Mouse (Mus musculus) adrenal gland, postnatal 36 days (tissue): ENCODE data around the gene Babam2. TPM values are rescaled to one million over a fixed set of nuclear protein-coding genes. Genes with fewer than 3 reads are reported as not detected.
"Not testable (repeated sequence)": the region's sequence is repeated elsewhere in the genome, so short reads cannot be mapped to it uniquely, and the experiment has no call there.

Experiments
- DNase-seq, 2 experiments: peaks; one replicate each; pipeline ENCODE4 v3.0.0; 2021; ENCODE audit warnings: mixed read lengths in 1 of 2
- total RNA-seq, 2 experiments: library from RNA; stranded (reverse); gene quantifications; 2 replicates each; pipeline ENCODE4 v1.2.3; 2021

The Babam2 gene
- total RNA-seq, 2 experiments from 2014 or later = 85.1 to 146 TPM

DNA sequence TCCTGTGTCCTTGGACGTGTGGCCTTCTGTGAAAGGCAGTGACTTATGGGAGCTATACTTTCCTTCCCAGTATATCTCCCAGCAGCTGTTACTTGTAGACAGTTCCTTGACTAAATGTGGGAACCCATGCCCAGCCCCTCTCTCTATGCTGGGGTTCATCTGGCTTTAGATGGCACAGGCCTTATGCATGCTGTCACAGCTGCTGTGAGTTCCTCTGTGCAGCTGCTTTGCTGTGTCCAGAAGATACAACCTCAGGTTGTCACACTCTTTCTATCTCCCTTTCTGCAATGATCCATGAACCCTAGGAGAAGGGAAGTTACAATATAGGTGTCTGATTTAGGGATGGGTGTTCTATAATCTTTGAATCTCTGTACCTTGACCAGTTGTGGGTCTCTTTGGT is 132.1 kb downstream of the Babam2 start:
- no peak for DNase-seq

DNA sequence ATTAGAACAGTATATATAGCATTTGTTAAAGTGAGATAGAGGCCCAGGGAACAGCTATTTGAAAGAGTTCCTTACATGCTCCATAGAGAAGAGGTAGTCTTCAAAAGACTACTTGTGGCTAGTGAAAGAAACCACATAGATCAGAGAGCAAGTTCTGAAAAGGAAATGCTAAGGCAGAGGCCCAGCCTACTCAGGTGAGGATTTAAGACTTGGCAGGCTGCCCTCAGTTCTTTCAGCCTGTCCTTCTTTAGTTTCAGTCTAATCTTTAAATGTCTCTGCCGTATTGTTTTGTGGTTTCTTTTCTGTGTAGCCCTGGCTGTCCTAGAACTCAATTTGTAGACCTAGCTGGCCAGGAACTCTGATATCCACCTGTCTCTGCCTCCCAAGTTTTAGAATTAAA is 134.1 kb downstream of the Babam2 start:
- DNase-seq = no peak

DNA sequence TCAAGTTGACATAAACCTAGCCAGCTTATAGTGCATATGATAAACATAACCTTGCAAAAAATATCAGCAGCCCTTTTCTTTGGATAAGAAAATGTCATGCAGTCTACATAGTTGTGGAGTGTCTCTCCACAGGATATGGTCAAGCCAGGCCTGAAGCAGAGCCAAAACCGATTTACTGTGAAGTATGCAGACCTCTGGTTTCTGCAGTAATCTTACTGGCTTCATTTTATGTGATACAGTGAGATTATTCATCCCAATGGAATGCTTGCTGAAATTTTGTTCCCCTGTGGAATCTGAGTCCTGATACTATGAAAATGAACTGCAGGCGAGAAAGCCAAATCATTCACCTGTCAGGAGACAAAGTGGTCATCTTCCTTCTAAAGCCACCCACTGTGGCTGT is 138.2 kb downstream of the Babam2 start:
- DNase-seq = no peak

GRCm38 (mm10) chr5:31839973-31840372 is 142.5 kb downstream of the Babam2 start:
- no peak for DNase-seq

DNA sequence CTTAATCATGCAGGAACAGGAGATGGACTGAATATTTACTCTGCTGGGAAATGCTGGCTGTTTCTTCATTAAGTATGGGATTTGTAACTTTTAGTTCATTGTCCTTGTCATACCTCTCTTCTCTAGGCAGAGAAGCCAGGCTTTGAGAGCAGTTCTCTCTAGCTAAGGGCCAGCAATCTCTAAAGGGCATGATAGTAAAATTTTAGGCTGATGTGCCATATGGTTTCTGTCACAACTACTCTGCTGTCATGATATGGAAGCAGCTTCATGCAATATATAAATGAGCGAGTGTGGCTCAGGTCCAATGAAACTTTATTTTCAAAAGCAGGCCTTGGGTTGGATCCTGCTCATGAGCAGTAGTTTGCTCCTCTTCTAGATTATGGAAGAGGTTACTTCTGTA is 142.9 kb downstream of the Babam2 start:
- DNase-seq = no peak

GRCm38 (mm10) chr5:31844856-31845255 is 147.4 kb downstream of the Babam2 start:
- DNase-seq = no peak

- no peak for DNase-seq
Observed at GRCm38 (mm10) chr5:31846971-31847370, 149.5 kb downstream of the Babam2 start.

DNA sequence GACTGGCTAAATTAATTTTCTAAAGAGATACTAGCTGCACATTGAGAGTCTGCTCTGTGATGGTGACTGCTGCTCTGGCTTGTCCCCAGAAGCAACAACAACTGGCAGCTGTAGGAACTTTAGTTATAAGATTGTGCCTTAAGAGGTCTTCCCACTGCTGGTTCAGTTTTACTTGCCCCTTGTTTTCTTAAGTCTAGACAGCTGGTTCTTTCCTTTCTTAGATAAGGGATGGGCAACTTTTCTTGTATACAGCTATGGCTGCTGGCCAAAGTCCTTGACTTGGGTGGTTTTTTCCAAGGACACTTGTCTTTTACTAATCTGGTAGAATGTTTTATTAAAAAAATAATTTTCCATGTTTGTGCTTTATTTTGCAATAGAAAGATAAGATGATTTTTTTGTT is 151.5 kb downstream of the Babam2 start:
- DNase-seq = peak; percentile 80 to 84

DNA sequence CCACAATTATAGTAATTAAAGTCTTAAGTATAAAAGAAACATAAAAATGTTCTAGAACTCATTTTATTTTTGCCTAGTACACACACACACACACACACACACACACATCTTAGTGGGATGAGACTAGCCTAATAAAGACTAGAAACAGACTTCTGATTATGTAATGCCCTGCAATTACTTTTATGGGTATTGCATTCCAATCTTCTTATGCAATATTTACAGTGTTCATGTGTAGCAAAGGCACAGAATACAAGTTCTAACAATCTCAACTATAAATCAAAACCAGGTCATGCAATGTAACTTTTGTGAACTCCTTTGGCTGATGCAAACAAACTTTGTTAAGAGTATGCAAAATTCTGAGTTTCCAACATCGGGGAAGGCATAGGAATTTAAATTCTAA is 155.3 kb downstream of the Babam2 start:
- no peak for DNase-seq

DNA sequence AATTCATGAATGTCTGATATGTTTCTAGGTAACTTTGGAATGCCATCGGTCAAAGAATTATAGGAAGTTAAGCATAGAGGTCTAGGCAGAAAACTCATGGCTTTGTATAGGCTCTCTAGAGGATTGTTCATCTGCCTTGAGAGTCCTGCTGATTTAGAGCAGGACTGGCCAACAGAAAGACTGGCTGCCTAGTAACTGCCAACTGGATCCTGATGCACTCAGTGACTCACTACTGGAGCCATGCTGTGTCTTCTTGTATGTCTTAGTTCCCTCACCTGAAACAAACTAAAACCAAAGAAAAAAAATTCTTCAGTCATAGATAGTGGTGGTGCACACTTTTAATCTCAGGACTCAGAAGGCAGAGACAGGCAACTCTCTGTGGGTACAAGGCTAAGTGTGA is 156.3 kb downstream of the Babam2 start:
- DNase-seq = no peak

DNA sequence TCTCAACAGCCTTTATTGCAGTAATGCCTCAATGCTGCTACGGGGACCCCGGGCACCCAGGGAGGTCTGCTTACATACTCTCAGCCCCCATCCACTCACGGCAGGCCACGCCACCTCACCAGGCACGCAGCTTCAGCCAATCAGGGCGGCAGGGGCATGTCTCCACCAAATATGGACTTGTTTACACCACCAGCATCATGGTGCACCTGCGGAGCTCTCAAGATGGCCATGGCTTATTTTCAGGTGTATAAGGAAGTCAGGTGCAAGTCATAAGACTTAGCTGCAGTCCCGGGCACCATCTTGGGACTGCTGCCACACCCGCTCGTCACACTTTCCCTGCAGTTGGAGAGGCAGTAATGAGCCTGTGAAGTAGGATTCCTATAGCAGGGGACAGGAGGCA is 161.4 kb downstream of the Babam2 start:
- not testable (repeated sequence) for DNase-seq

DNA sequence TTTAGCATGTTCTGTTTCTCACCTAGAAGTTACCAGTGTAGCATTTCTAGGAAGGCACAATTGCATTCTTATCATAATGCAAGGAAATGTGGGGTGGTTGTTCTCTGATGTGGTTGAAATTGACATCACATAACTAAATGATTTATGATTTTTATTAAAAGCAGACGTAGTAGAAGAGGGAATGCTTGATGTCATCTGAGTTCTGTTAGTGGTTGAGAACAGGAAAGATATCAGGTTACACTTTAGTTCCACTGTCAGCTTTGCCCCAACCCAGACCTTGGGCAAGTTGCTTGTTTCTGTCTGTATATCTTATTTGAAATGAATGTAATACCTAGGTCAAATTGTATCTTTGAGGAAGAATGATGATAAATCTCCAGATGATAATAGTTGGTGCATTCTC is 162.9 kb downstream of the Babam2 start:
- no peak for DNase-seq

- DNase-seq = no peak
Observed at GRCm38 (mm10) chr5:31860831-31861624, 163.5 kb downstream of the Babam2 start.

- no peak for DNase-seq
Observed at GRCm38 (mm10) chr5:31862753-31863468, 165.4 kb downstream of the Babam2 start.

- no peak for DNase-seq
Observed at GRCm38 (mm10) chr5:31864095-31864494, 166.6 kb downstream of the Babam2 start.

GRCm38 (mm10) chr5:31866071-31866470 is 168.6 kb downstream of the Babam2 start:
- no peak for DNase-seq

DNA sequence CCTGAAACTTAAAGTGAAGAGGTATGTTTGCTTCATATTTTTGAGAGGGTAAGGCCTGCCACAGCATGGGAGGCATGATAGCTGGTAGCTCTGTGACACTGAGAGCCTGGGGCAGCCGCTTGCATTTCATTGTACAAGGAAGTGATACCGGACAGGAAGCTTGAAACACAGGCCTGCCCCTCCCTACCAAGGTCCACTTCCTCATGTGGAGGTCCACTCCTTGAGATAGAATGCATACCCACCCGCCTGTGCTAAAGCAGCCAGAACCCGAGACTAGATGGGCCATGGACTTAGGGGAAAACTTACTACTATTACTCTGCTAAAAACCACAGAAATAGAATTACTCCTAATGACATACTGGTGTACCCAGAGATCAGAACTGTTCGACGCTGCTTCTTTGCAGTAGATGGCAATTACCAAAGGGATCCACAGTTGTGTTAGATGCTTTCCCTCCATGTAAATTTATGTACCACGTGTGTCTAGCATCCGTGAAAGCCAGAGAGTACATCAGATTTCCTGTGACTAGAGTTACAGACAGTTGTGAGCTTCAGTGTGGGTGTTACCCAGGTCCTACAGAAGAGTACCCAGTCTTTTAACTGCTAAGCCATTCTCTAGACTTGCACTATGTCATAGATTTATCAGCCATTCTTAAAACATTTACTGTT is 173.5 kb downstream of the Babam2 start:
- DNase-seq = peak in 1 of 2 experiments; percentile 27

DNA sequence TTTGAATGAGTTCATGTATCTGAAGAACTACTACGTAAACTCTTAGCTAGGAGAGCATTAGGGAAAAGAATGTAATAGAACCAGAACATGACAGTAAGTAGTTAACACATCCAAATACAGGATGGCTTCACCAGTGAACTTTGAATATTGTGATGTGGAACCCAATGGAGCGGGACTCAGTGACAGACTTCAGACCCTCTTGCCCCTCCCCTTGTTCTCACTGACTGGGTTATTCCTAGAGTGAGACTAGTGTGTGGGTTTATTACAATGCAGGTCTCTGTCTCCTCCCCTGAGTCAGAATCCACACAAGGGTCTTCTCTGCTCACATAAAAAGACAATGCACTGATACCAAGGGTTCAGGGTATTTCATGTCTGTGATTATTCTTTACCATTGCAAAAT is 175.8 kb downstream of the Babam2 start:
- no peak for DNase-seq

DNA sequence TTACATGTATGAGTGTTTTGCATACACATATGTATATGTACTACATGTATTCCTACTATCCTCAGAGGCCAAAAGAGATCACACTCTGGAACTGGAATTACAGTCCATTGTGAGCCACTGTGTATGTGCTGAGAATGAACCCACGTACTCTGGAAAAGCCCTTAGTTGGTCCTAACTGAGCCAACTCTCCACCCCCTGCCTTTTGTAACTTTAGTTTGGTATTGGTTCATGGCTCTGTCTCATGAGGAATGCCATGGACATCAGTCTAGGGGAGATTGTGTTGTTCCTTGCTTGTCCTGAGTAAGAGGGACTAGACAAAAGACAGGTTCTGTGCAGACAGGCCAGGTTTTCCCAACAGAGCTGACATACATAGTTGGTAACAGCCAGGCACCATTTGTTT is 177.1 kb downstream of the Babam2 start:
- DNase-seq = no peak

DNA sequence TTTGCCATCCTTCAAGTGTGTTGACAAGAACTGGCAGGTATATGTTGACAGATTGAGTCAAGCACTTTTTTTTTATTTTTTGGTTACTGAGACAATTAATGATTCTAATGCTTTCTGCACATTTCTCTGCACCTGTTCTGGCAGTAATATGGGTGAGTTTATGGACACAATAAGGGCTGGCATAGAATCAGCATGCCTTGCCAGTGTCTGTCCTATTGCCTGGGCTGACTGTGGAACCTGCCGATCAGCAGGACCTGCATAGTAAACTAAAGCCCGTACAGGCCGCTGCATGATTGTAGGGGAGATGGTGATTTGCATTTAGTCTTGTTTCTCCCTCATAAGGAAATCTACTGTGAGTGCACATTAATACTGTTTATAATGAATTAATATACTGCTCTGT is 178.0 kb downstream of the Babam2 start:
- DNase-seq = no peak

- no peak for DNase-seq
Observed at GRCm38 (mm10) chr5:31876216-31876974, 178.9 kb downstream of the Babam2 start.

GRCm38 (mm10) chr5:31880457-31880856 is 183.0 kb downstream of the Babam2 start:
- DNase-seq = no peak
